Mouse (Mus musculus) urinary bladder, postnatal 25 days (tissue): ENCODE measurements at regions not wholly inside any gene's neighbourhood (a gene's known extent, or its start where the extent isn't known, plus 50 kb on each side); places are given as distances from the start of the nearest gene placed in this dataset.
A peak's percentile ranks its signal among the peaks of the same experiment; 100 is the strongest.

ENCODE experiments used
- DNase-seq: peaks from one replicate; pipeline ENCODE4 v3.0.0; 2022; ENCODE audit warnings: low spot score

DNA sequence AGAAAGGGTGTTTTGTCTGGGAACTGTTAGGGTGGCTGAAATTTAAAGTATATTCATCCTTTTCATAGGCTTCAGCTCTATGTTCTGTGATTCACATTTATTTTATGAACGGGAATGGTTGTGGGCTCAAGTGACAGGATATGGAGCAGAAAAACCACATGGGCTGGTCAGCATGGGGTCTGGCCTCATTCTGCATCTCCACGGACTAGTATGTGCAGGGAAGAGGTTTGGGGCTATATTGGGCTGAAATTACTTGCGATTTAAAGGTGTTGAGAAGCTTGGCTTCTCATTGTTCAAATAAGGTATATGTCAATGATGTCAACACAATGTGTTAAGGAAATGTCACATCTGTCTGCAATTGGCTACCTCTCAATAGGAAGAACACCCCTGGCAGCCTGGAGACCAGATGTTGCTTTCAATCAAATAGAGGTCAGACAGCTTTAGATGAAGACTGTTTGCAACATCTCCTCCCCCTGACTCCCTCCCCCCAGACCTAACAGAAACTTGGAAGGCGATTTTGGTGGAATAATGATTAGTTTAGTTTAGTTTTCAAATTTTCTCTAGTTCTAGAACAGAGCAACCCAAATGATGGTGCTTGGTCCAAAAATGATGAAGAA lies 777.0 kb downstream of the Slc4a3 start:
- DNase-seq, result no peak

DNA sequence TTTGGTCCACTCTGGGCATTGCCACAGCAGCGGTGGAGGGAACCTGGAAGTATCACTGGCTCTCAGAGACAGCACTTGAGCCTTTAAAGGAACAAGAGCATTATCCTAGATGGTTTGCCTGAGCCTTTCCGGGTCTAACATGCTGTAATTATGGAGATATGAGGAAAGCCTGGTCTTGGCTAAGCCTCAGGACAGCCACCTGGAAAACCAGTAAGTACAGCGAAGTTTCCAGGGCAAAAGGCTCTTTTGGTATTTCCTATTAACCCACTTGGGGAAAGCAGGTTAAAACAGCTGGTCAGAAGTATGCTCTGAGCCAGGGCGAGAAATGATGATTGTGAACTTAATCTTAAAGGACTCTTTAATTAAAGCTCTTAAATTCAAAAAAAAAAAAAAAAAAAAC lies 777.5 kb downstream of the Slc4a3 start:
- no peak for DNase-seq

DNA sequence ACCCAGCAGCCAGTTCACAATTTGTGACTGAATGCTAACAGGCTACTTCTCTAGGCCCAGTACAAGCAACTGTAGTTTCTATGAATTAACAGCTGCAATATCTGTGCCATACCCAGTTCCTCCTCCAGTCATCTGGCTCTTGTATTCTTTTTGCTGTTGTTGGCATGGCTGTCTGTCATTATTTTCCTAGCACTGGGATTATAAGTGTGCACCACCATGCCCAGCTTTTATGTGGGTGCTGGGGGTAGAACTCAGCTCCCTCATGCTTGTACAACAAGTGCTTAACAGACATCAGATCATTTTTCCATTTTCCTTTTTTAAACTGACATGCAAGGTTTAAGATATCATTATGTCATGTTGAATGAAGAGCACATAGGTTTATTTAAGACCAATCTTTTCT lies 789.9 kb downstream of the Slc4a3 start:
- DNase-seq, result no peak

DNA sequence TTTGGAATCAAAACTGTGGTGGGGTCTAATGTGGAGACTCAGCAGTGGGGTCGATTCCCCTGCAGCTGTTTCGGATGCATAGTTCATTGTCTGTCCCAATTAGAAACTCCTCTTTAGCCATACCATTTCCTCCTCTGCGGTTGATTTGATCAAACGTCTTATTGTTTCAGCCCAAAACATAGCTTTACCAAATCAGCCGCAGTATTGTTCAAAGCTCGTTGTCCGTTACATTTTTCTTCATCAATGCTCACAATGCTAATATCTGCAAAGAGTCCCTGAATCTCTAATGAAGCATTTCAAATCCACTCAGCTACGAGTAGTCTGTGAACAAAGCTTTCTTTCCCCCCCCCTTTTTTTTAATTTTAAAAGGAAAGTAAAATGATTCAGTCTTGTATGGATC lies 816.0 kb downstream of the Slc4a3 start:
- DNase-seq, result no peak

DNA sequence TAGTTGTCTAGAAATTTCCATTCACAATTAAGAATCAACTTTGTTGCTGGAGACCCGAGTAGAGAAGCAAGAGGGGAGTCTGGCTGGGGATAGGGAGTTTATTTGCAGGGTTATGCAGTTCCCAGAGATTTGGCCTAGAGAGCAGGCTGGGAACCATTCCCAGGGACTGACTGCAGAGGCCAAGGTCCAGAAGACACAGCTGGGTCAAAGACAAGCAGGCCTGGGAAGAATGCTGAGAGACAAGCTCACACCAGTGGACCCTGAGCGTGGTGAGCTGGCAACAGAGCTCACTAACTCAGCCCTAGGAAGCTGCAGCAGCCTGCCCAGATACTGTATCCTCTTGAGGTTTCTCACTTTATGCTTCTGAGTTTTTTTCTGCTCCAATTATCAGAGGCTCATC lies 827.9 kb downstream of the Slc4a3 start:
- peak; percentile 4 for DNase-seq

DNA sequence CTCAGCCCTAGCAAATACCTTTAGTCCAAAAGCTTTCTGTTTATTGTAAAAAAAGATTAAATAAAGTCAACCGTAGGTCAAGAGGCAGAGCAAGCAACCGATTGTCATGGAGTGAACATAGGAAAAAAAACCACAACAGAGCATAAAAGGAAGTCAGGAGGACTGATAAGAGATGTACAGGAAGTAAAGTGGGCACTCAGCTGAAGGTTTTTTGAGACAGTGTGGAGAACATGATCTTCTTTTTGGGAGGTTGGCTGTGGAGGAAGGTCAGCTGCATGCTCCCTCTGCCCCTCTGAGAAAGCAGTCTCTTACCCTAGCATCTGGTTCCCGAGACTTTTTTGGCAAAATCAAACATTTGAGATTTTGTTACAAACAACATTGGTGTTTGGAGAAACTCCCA lies 832.1 kb downstream of the Slc4a3 start:
- DNase-seq, result no peak

DNA sequence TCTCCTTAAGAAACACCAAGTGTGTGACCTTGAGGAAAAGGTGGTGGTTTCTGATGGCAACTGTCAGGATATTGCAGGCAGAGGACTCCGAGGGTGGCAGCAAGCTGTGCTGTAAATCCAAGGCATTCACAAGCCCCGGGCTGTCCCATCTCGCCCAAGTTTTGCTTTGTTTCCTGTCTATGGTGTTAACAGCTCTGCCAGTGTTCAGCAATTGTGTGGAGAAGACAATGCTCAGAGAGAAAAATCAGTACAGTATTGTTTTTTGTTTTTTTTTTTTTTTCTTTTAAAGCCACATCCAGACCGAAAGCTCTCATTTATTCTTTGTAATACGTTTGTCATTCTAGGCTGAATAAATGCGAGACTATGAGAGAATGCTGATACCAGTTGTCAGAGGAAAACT lies 846.5 kb downstream of the Slc4a3 start:
- DNase-seq, result no peak

DNA sequence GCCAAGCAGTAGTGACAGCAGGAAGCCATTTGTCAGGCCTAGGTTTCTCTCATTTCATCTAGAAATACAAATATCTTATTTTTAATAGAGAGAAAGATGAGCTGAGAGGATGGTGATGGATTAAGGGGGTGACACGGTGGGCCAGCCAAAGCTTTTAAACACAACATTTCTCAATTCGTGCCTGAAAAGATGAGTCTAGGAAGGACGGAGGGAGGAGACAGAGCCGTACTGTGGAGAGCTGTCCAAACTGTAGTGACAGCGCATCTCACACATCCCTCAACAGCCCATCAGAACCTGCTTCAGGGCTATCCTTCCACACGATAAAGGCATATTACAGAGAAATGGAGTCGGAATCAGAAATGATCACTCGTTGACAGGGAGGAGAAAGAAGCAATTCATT lies 848.0 kb downstream of the Slc4a3 start:
- no peak for DNase-seq

DNA sequence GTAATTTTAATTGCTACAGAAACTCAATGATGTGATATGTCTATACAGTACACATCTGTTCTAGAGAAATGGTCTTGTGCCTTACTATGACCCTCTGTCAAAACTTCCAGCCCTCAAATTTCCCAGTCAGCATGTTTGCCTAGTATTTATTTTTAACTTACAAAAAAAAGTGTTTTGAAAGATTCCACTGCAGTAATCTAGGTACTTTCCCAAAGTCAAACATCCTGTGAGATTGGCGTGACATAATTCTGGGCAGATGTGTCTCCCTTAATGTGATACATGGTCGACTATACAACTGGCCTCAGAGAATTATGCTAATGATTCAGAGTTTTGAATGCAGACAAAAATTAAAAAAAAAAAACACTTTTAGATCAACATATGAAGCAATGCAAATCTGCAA lies 856.8 kb downstream of the Slc4a3 start:
- no peak for DNase-seq

DNA sequence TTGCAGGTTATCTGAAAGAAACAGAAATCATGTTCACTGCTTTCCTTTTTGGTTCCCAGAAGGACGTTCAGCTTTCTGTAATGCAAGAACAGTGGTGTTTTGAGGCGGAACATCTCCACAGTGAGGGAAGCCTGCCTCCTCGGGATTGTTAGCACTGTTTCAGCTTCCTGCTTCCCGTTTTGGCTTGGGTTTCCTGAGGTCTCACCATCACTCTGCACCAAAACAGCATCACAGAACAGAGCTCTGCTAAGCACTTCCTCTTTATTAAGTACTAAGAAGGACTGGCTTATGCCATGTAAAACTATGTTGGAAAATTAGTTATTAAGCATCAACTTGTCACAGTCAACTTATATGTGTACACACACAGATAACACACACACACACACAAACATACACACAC lies 857.9 kb downstream of the Slc4a3 start:
- DNase-seq, result no peak

DNA sequence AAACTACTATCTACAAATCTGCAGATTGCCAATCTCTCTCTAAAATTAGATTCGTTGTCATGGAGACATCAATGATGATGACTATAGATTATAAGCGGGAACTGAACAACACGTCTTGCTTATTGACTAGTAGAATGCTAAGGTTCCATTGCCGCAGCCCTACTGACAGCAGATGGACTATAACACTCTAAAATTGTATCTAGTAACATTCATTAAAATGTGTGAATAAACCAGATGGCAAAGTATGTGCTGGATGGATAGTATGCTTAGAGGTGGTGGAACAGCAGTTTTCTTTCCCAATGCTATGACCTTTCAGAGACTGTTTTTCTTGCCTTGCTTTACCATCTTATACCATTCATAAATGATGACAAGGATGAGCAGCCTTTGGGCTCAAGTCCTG lies 864.7 kb downstream of the Slc4a3 start:
- DNase-seq, result no peak

DNA sequence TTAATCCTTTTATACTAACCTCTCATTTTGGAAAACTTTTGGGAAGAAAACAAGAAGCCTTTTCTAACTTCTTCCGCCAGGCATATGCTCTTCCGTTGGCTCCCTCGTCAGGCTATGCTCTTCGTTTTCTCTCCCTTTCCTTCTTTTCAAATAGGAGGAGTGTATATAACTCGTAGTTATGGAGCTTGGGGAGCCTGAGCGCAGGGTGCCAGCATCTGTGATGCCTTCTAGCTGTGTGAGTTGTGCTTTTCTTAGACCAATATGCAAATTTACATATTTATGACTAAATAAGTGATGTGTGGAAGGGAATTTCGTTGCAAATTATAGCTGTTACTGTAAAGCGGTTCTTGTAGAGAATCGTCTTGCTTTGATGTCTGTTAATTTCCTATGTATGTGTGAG lies 874.5 kb downstream of the Slc4a3 start:
- no peak for DNase-seq

DNA sequence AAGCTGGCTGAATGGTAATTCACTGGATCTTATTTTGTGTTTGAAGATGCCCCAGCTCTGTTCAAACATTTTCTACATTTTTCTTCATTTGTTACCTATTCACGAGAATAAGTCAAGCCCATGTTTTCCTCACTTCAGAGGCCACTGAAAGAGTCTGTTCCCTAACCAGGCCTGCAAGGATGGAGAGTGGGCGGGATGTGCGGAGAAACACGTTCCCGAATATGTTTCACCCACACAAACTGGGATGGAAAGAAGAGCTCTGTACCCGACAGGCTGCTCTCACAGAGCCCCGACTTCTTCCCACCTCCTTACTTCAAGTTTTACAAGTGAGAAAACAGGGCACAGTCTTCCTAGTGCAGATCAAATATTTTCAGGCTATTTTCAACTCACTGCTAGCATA lies 881.4 kb downstream of the Slc4a3 start:
- no peak for DNase-seq

DNA sequence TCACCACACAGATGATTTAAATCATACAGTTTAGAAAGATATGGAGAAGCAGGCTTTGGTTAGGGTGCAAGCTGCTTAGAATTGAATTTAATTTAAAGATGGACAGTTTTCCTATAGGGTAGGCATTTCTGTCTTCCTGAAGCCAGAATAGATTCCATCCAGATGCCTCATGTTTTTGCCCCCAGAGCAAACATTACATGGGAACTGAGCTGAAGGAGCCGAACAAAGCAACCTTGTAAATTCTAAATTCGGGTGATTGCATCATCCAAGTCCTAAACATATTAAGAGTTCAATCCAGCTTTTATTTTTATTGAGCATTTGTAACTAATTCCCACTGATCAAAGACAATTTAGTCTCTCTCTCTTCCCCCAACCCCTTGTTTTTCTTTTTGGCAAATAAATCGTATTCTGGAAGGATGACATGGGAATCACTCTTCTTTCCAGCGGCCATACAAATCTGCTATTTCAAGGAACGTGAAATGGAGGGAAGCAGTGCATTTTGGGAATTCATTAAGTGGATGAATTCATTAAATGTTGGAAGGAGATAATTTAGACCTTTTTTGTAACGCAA lies 884.1 kb downstream of the Slc4a3 start:
- no peak for DNase-seq

DNA sequence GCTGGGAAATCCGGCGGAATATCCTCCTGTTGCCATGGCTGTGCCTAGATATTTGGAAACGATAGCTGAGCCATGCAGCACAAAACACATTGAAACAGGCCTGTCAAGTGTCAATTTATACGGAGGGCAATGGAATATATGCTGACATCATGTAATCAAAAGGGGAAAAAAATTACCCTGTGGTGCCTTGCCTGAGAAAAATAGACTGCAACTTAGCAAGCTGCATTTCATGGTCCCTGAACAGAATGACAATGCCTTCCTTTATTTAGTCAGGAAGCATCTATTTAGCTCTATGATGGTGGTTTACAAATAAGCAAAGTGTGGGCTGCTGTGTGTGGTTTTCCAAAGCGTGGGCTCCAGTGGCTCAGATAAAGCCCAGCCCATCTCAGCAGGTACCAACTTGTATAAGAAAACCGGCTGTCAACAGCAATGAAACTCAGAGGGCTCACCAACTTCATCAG lies 887.4 kb downstream of the Slc4a3 start:
- no peak for DNase-seq

DNA sequence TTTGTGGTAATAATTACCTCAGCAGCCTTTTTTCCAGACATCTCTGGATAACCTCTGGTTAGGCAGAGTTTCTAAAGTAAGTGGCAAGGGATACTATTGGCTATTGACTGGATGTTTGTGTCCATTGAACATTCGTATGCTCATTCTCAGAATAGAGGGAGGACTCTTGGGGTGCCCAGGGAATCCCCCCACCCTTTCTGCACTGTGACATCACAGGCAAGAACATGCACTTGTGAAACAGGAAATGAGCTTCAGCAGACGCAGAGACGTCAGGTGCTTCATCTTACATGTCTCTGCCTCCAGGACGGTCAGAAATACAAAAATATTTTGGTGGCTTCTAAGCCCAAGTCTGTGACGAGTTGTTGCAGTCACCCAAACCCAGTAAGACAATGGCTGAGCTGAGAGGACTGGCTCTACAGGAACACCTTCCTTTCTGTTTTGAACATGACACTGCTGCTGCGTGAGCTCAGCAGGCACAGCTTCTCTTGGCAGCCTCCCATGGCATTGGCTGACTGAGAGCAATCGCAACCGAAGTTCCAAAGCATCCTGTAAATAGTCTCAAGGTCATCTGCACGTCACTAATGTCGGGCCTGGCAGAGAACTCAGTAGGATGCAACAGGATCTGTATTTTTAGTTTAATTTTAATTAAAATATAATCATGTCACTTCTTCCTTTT lies 904.6 kb downstream of the Slc4a3 start:
- no peak for DNase-seq

DNA sequence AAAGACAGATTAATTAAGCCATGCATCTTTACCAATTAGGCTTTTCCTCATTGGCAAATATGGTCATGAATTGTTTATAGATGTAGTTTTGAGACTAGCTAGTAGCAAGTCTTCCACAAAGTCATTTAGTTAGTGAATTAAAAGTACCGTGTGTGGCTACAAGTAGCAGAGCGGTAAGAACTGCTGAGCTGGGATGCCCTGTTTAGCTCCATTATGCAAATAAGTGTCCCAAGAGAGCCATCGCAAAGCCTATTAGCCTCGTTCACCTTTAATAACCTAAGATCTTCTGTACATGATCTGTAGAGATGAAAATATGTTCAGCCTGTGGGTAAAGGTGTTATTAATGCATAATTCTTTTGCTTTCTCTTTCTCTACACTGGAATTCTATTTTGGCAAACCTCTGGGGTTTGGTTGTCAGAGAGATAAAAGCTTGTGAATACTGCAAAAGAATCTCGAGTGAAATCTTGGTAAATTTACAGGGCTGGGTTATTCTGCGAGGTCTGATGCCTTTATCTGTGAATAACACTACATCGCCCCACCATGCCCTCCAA lies 907.2 kb downstream of the Slc4a3 start:
- no peak for DNase-seq

DNA sequence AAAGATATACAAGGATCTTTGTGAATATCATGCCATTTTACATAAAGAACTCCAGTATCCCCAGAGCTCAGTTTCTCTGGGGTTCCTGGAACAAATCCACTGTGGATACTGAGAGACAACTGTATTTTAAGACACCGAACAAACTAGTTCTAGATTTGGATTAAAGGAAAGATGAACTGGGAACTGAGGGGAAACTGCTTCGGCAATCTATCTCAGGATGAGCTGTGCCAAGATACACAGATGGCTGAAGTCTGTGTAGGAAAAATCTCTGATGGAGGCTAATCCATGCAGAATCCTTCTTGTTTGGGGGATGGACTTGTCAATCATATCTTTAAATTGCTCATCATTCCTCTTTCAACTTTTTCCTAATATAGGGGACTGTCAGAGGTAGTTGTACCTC lies 920.5 kb downstream of the Slc4a3 start:
- DNase-seq, result no peak

DNA sequence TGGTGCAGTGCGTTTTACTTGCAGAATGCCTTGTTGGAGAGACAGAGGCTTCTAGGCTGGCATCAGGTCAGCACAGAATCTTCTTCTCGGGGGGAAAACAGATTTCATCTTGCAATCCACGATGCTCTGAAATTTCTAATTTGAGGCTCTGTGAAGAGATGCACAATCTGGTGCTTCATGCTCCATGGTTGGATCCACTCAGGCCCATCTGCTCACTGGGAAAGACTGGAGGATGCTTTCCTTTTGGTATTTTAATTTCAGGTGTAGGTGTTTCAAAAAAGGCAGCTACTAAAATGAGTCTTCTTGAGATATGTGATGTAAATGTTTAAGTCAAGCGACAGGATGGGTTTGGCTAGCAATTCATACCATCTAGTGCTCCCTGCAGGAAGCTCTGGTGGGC lies 938.1 kb downstream of the Slc4a3 start:
- no peak for DNase-seq

DNA sequence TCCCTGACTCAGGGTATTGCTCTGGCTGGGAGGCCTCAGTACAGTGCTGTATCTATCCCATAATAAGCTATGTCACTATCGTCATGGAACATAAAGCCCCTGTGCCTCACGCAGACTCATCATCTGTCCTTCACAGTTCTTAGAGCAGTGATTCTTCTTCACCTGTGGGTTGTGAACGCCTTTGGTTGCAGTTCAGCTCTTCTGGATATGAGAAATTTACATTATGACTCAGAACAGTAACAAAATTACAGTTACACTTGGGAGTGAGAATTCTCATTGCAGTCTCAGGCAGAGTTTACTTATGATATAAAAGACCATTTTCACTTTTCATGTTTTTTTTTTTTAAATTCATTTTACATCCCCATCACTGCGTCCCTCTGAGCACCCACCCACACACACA lies 941.4 kb downstream of the Slc4a3 start:
- DNase-seq, result no peak

DNA sequence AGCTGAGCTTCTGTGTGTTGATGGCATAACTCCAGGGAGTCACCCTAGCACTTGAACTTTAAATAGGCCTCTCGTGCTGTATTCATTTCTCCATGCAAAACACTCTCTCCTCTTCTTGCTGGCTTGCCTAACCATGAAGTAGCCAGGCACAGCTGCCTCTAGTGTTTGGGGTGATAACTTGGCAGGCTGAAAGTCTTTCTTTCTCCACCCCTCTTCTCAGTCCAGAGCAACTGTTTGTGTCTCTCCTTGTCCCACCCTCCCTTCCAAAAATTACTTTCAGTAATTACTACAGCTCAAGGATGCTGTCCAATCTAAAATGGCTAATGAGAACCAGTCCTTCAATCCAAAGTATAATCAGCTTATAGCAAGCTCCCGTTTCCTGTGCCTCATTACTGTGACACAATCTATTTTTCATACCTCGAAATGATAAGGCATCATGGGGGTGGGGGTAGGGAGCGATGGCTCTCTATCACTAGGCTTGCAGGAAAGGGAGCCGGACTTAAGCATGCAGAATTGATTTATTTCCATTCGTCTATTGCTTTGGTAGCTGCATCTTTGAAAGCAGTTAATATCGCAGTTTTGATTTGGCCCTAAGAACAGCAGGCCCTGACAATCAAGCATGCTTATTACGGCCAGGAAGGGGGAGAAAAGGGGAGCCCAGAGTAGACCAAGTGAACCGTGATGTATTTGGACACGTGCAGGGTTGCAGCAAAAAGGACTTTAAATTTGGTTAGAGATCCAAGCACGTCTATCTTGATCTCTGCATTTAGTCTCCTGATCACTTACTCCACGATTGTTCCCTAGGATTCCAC lies 943.8 kb downstream of the Slc4a3 start:
- DNase-seq, result no peak

DNA sequence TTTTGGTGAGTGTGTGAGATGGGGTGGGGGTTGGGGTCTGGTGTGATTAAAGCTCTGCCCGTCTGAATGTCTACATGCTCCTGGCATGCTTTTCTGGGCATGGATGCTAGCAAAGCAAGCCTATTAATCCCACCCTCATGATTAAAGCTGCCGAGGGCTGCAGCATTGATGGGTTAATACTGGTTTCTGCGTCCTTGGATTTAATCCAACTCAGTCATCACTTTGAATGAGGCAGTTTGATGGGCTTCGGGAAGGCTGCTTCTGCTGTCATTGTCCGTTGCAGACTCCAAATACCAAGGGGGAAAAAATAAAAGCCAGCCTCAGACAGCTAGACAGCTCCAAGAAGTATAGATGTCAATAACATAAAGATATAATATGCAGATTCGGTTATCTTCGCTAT lies 944.7 kb downstream of the Slc4a3 start:
- no peak for DNase-seq

DNA sequence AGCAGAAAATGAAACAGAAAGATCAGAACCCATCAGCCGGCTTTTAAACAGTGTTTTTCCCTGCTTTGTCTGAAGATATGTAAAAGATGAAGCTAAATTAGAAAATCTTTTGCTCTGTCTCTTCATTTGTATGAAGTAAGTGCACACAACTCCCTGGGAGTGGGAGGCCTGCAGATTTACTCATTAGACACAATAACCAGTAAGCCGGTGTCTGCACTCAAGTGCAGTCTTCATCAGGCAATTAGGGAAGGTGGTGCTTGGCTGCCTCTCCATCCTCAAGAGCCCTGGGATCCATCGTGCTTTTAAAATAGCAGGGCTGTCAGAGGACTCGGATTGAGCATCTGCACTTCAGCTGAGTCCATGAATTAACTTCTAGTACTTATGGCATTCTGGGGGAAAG lies 945.1 kb downstream of the Slc4a3 start:
- no peak for DNase-seq
